Mouse (Mus musculus): ENCODE measurements at regions not wholly inside any gene's neighbourhood (a gene's known extent, or its start where the extent isn't known, plus 50 kb on each side); places are given as distances from the start of the nearest gene placed in this dataset.

GRCm38 (mm10) chr2:73965595-73965994, 54.5 kb upstream of the Atp5g3 start:
- TF ChIP-seq CTCF (conservative IDR thresholded peaks at IDR 0.05; ENCODE audit: insufficient read depth, insufficient read length, low read depth, low read length) (peak; percentile 58), POLR2A (IDR thresholded peaks at IDR 0.05; ENCODE audit: low read depth, low read length) (no peak)

Data from kidney, adult 2 months (tissue).